In genomic region chr1:131053656-131054055, GRCm38 (mm10) we compare ENCODE assay signal across 15 mouse cellular contexts. TPM values are rescaled to one million over a fixed set of nuclear protein-coding genes. Genes with fewer than 3 reads are reported as not detected.
A peak's percentile ranks its signal among the peaks of the same experiment; 100 is the strongest.
DNase-seq lines count a peak whose midpoint lies in the region; ATAC-seq and TF ChIP-seq lines count a peak whose summit lies in the region.
"Had no signal": no experiment of that assay in that cellular context is flagged by ENCODE, and none has a peak within 500 bp of the region (broad histone marks: within the 10 kb centered on the region; RNA-seq: fewer than 3 reads in every experiment).

No protein-coding gene starts in this region.

- H3K36me3 ChIP-seq in heart, embryonic 12.5 days: peaks cover 60% of the 10 kb centered on the region
- peaks cover 23% of the 10 kb centered on the region for H3K36me3 ChIP-seq in E14TG2a.4 (ENCODE audit: insufficient read depth, low read length)
- H3K36me3 ChIP-seq in forebrain, embryonic 14.5 days (ENCODE audit: control insufficient read depth, insufficient read depth, low read length): peaks cover 59% of the 10 kb centered on the region
- H3K36me3 ChIP-seq in limb, embryonic 12.5 days: peaks cover 62% of the 10 kb centered on the region

- no peaks in the 10 kb centered on the region for H3K9me3 ChIP-seq in heart, embryonic 12.5 days (replicated peaks)
- H3K9me3 ChIP-seq in E14TG2a.4 (ENCODE audit: low read length): no peaks in the 10 kb centered on the region
- H3K9me3 ChIP-seq in forebrain, embryonic 14.5 days (replicated peaks; ENCODE audit: control insufficient read depth, low read length): no peaks in the 10 kb centered on the region
- no peaks in the 10 kb centered on the region for H3K9me3 ChIP-seq in limb, embryonic 12.5 days

- WGBS in heart, embryonic 12.5 days: 63% methylated on average over 4 of the region's 4 CpGs
- WGBS in forebrain, embryonic 14.5 days: 53% methylated on average over 4 of the region's 4 CpGs
- 56% methylated on average over 4 of the region's 4 CpGs for WGBS in limb, embryonic 12.5 days

- no peak for DNase-seq in heart, postnatal 25 days (ENCODE audit: low spot score)
- DNase-seq in forebrain, embryonic 14.5 days (ENCODE audit: low spot score): no peak
- no peak for DNase-seq in frontal cortex, adult 2 months (ENCODE audit: extremely low spot score in 1 of 2, low spot score in 1 of 2)
- DNase-seq in cerebellum, postnatal 36 days: no peak
- DNase-seq in MN1 (ENCODE audit: low spot score): no peak

- H3K4me2 ChIP-seq in heart, embryonic 12.5 days: no peak overlapping the region
- no peak overlapping the region for H3K4me2 ChIP-seq in forebrain, embryonic 14.5 days (ENCODE audit: low read length)
- no peak overlapping the region for H3K4me2 ChIP-seq in limb, embryonic 12.5 days

- ATAC-seq in heart, embryonic 12.5 days (ENCODE audit: insufficient number of reproducible peaks, low FRiP score): 0 out of 2 replicates have a peak, but pooled peaks have one; percentile 23
- peak; percentile 32; the same call in 1 of the 2 replicates for ATAC-seq in forebrain, embryonic 14.5 days
- ATAC-seq in limb, embryonic 12.5 days (ENCODE audit: insufficient number of reproducible peaks, insufficient read depth, low FRiP score, low TSS enrichment, low read depth): no peak

- H3K9ac ChIP-seq in heart, embryonic 12.5 days: no peak overlapping the region
- H3K9ac ChIP-seq in forebrain, embryonic 14.5 days (ENCODE audit: low read length): no peak overlapping the region
- H3K9ac ChIP-seq in limb, embryonic 12.5 days (replicated peaks): no peak overlapping the region

- no peaks in the 10 kb centered on the region for H3K27me3 ChIP-seq in heart, embryonic 12.5 days (replicated peaks)
- no peaks in the 10 kb centered on the region for H3K27me3 ChIP-seq in E14TG2a.4 (ENCODE audit: insufficient read depth, low read length)
- H3K27me3 ChIP-seq in forebrain, embryonic 14.5 days (replicated peaks; ENCODE audit: control insufficient read depth, insufficient read depth, low read length): no peaks in the 10 kb centered on the region
- no peaks in the 10 kb centered on the region for H3K27me3 ChIP-seq in limb, embryonic 12.5 days

- intact Hi-C loops in heart, postnatal 25 days (cut with DNase I): loop anchor here (1.0 to 10.0 kb wide), 4 partner anchors 73 to 339 kb away; partner anchors contain the start of genes Gm29427 and Yod1

- H3K27ac ChIP-seq in heart, embryonic 12.5 days (ENCODE audit: poor library complexity, severe bottlenecking): no peak overlapping the region
- H3K27ac ChIP-seq in forebrain, embryonic 14.5 days (ENCODE audit: low read depth, low read length): no peak overlapping the region
- peak overlapping the region; percentile 17; the same call in 1 of the 2 replicates for H3K27ac ChIP-seq in limb, embryonic 12.5 days

- no peak overlapping the region for H3K4me3 ChIP-seq in heart, embryonic 12.5 days
- H3K4me3 ChIP-seq in E14TG2a.4 (replicated peaks; ENCODE audit: low read length): 0 out of 2 replicates have a peak overlapping the region, but pooled peaks have one; percentile 10
- H3K4me3 ChIP-seq in forebrain, embryonic 14.5 days (ENCODE audit: low read depth, low read length): no peak overlapping the region
- no peak overlapping the region for H3K4me3 ChIP-seq in limb, embryonic 12.5 days (replicated peaks)
- H3K4me3 ChIP-seq: erythroblast, embryonic 14.5 days; layer of hippocampus, adult 2 months had no signal

- TF ChIP-seq CTCF in E14TG2a.4 (conservative IDR thresholded peaks at IDR 0.05; ENCODE audit: low read length): no peak

- H3K4me1 ChIP-seq in heart, embryonic 12.5 days (replicated peaks): peaks cover 28% of the 10 kb centered on the region
- H3K4me1 ChIP-seq in E14TG2a.4 (replicated peaks; ENCODE audit: low read depth, low read length): peaks cover 11% of the 10 kb centered on the region; the same call in 1 of the 2 replicates
- no peaks in the 10 kb centered on the region; the same call in 1 of the 2 replicates for H3K4me1 ChIP-seq in forebrain, embryonic 14.5 days (ENCODE audit: control insufficient read depth, insufficient read depth, low read length)
- peaks cover 17% of the 10 kb centered on the region for H3K4me1 ChIP-seq in limb, embryonic 12.5 days (replicated peaks)

RNA-seq across cellular contexts. Expression of gene Il10, which starts 34.0 kb away (rescaled TPM):
- not detected in 2 replicates for polyA plus RNA-seq in heart, embryonic 12.5 days (2016; fragmentation: Nextera tagmentation; extraction: Ambion mirVana)
- not detected for total RNA-seq in heart, postnatal 25 days (2021)
- 0.16 TPM in 1 of 2 replicates, not detected in the other for polyA plus RNA-seq in forebrain, embryonic 14.5 days (2014; fragmentation: Nextera tagmentation; extraction: Ambion mirVana)
- polyA plus RNA-seq in limb, embryonic 12.5 days (2016; fragmentation: Nextera tagmentation; extraction: Ambion mirVana): 0.15 TPM in 1 of 2 replicates, not detected in the other
- not detected in 2 replicates for polyA plus RNA-seq in frontal cortex, adult 2 months (2012; rRNA removed)
- total RNA-seq: common myeloid progenitor, adult 5-6 weeks; gastrocnemius, postnatal 25 days; heart, postnatal 10 days; layer of hippocampus, adult 2 months; left cerebral cortex, postnatal 36 days had no signal
- polyA plus RNA-seq: C2C12; erythroblast, embryonic 14.5 days had no signal

RNA-seq across cellular contexts. Expression of gene Mapkapk2, which starts 44.0 kb away (rescaled TPM):
- polyA plus RNA-seq in heart, embryonic 12.5 days (2016; fragmentation: Nextera tagmentation; extraction: Ambion mirVana): 89.1 and 93.0 TPM in 2 replicates
- 100 to 1,000 TPM; 264 to 283 TPM for total RNA-seq in heart, postnatal 25 days (2021)
- 24.7 and 35.2 TPM in 2 replicates for polyA plus RNA-seq in forebrain, embryonic 14.5 days (2014; fragmentation: Nextera tagmentation; extraction: Ambion mirVana)
- polyA plus RNA-seq in limb, embryonic 12.5 days (2016; fragmentation: Nextera tagmentation; extraction: Ambion mirVana): 56.3 and 58.9 TPM in 2 replicates
- 27.6 and 28.6 TPM in 2 replicates for polyA plus RNA-seq in frontal cortex, adult 2 months (2012; rRNA removed)
